Mouse (Mus musculus) MEL-GATA-1-ER (cell line): ENCODE data around the gene Bcl2l2.

Experiments
- DNase-seq: peaks from one replicate; pipeline ENCODE4 v3.0.0-alpha.2; 2012; ENCODE audit warnings: low read depth; ENCODE audit errors: extremely low read depth

The Bcl2l2 gene

GRCm38 (mm10) chr14:54935904-54936830 is 53.0 kb downstream of the Bcl2l2 start, which contains the start of gene Cmtm5:
TSS of gene Cmtm5 (plus strand) at chr14:54936261.
- no peak for DNase-seq

- DNase-seq: peak; percentile 27
Measured at GRCm38 (mm10) chr14:54936831-54937160, 53.6 kb downstream of the Bcl2l2 start.

GRCm38 (mm10) chr14:54937361-54938182 is 54.4 kb downstream of the Bcl2l2 start:
- no peak for DNase-seq
